Mouse (Mus musculus) inflammation-experienced regulatory T-cells (primary cell): ENCODE measurements around the gene Dnaaf5. TPM values are rescaled to one million over a fixed set of nuclear protein-coding genes. Genes with fewer than 3 reads are reported as not detected.

Experiments used
- polyA plus RNA-seq, 2 experiments: library from polyadenylated mRNA; unstranded; fragments of 100-300 nt; shearing (Covaris generic); gene quantifications; one replicate each; pipeline ENCODE4 v1.2.1; 2017

Dnaaf5 gene
- polyA plus RNA-seq: 10 to 100 TPM; 20.3 to 20.6 TPM

DNA sequence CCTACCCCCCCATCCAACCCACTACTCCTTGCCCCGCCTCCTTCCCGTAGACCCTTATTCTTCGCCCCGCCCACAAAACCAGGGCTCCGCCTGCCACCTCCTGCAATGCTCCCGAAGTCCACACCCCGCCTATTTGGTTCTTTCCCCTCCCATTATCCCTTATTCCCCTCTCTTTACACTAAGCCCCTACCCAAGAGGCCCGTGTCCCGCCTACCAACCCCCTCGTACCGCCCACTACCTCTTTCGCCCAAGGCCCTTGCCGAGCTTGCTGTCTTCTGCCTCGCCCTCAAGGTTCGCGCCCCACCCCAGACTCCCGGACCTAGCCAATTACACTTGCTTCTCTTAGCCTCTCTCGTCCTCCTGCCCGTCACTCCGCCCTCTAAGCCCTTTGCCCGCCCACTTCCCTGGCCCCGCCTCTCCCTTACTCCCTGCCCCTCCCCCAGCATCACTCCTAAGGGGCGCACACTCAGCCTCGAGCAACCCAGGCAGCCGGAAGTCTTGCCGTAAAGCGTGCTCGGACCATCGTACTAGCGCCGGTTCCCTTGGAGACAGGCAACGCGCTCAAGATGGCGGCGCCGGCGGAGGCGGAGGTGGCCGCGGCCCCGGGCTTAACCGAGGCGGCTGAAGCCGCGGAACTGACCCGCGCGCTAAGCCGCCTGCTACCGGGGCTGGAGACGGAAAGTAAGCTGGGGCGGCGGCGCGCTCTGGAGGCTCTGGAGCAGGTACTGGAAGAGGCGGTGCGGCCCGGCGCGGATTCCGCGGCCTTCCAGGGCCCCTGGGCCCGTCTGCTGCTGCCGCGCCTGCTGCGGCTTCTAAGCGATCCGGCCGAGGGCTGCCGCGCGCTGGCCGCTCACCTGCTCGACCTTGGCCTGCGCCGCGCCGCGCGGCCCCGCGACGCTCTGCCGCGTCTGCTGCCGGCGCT is at the start of gene Dnaaf5, which contains the start of gene Prkar1b:
Gene Dnaaf5, plus strand, starts transcription at position 543 of the 922 bp plus-strand sequence.
Gene Prkar1b, minus strand, starts transcription at position 321 of the 922 bp plus-strand sequence.

GRCm38 (mm10) chr5:139199995-139200769 is 50.2 kb downstream of the Dnaaf5 start, which contains the start of gene Sun1:
Gene Sun1 (plus strand): TSS chr5:139200637.

Other genes starting within 250 kb of the Dnaaf5 start
- under 1 TPM; 0.29 to 0.77 TPM for gene Pdgfa, start 152.9 kb upstream of the Dnaaf5 start, polyA plus RNA-seq
- 1 to 10 TPM in 1 of 2 experiments, under 1 TPM in 1; 0.89 to 4.0 TPM for gene Prkar1b, start 222 bp upstream of the Dnaaf5 start, polyA plus RNA-seq
- gene Sun1, start 50.4 kb downstream of the Dnaaf5 start, polyA plus RNA-seq: 10 to 100 TPM; 42.7 to 43.8 TPM
- 100 to 1,000 TPM; 115 to 128 TPM for gene Get4, start 102.1 kb downstream of the Dnaaf5 start, polyA plus RNA-seq
- 10 to 100 TPM in 1 of 2 experiments, 1 to 10 TPM in 1; 6.1 to 36.7 TPM for gene Adap1, start 175.4 kb downstream of the Dnaaf5 start, polyA plus RNA-seq
- gene Cox19, start 201.2 kb downstream of the Dnaaf5 start, polyA plus RNA-seq: 10 to 100 TPM; 49.9 to 57.1 TPM
- gene Cyp2w1, start 202.4 kb downstream of the Dnaaf5 start, polyA plus RNA-seq: not detected
- gene Gpr146, start 227.5 kb downstream of the Dnaaf5 start, polyA plus RNA-seq: 10 to 100 TPM; 10.7 to 11.7 TPM